Mouse (Mus musculus) thymus, adult 2 months (tissue): ENCODE results near the gene Vat1l.

Source experiments
- CTCF ChIP-seq: fragments of 200-500 bp; IDR thresholded peaks from 2 replicates; pipeline ENCODE4 v1.5.1; 2012; ENCODE audit warnings: mild to moderate bottlenecking, control low read depth, low read length, moderate library complexity, borderline replicate concordance; ENCODE audit not compliant: control insufficient read depth, poor library complexity, insufficient read depth; ENCODE audit errors: extremely low read depth
- POLR2A ChIP-seq: fragments of 200-500 bp; IDR thresholded peaks from 2 replicates; pipeline ENCODE4 v1.6.1; 2012; ENCODE audit warnings: mild to moderate bottlenecking, low read length, control low read depth, moderate library complexity; ENCODE audit not compliant: control insufficient read depth, poor library complexity, insufficient read depth; ENCODE audit errors: extremely low read depth

- TF ChIP-seq CTCF (no peak), POLR2A (no peak)
These were observed 127.5 kb downstream of the Vat1l start for GRCm38 (mm10) chr8:114332949-114333348.
